Mouse (Mus musculus) hindbrain, postnatal 0 days (tissue): Measurements from ENCODE around the gene Bend4. TPM values are rescaled to one million over a fixed set of nuclear protein-coding genes. Genes with fewer than 3 reads are reported as not detected.

Experiments
- ATAC-seq: fragments of 200-750 bp; cut with Nextera tagmentation; 2 replicates; pipeline ENCODE4 v1.8.0; 2017; ENCODE audit warnings: mild to moderate bottlenecking, moderate TSS enrichment, moderate library complexity
- DNase-seq: peaks from one replicate; pipeline ENCODE4 v3.0.0-alpha.2; 2015; ENCODE audit warnings: low spot score
- H3K27ac ChIP-seq: fragments of 300-500 bp; sonication (generic); 2 replicates; pipeline ENCODE4 v1.5.1; 2014; ENCODE audit warnings: mild to moderate bottlenecking
- H3K27me3 ChIP-seq: fragments of 300-500 bp; sonication (generic); 2 replicates; pipeline ENCODE4 v1.6.1; 2014; ENCODE audit warnings: low read length, mixed read lengths; ENCODE audit not compliant: insufficient read depth
- H3K36me3 ChIP-seq: fragments of 300-500 bp; sonication (generic); 2 replicates; pipeline ENCODE4 v1.6.1; 2014; ENCODE audit warnings: low read length, mixed read lengths; ENCODE audit not compliant: insufficient read depth
- H3K4me1 ChIP-seq: fragments of 300-500 bp; sonication (generic); 2 replicates; pipeline ENCODE4 v1.6.1; 2014; ENCODE audit warnings: antibody characterized with exemption, low read length, mixed read lengths; ENCODE audit not compliant: insufficient read depth
- H3K4me2 ChIP-seq: fragments of 300-500 bp; sonication (generic); 2 replicates; pipeline ENCODE4 v1.6.1; 2014; ENCODE audit warnings: low read depth, mild to moderate bottlenecking, low read length, moderate library complexity, mixed read lengths
- H3K4me3 ChIP-seq: fragments of 300-500 bp; sonication (generic); 2 replicates; pipeline ENCODE4 v1.5.1; 2014; ENCODE audit warnings: low read length
- H3K9ac ChIP-seq: fragments of 300-500 bp; sonication (generic); replicated peaks from 2 replicates; pipeline ENCODE4 v1.6.1; 2014; ENCODE audit warnings: mild to moderate bottlenecking, low read length, moderate library complexity, mixed read lengths
- H3K9me3 ChIP-seq: fragments of 300-500 bp; sonication (generic); 2 replicates; pipeline ENCODE4 v1.6.1; 2016; ENCODE audit warnings: low read length, mixed read lengths
- CTCF ChIP-seq: IDR thresholded peaks from 2 replicates; pipeline ENCODE4 v1.5.1; 2016; ENCODE audit warnings: antibody characterized with exemption, control low read depth, low read depth
- WGBS: fragments of 180-500 bp; shearing (Covaris S2); extraction: QIAGEN DNeasy Blood & Tissue Kit; methylation state at CpG from one replicate; pipeline ENCODE4 v1.1.7; 2014; 5-methylcytosine and 5-hydroxymethylcytosine counted together
- polyA plus RNA-seq: library from polyadenylated mRNA; unstranded; fragments of >200 nt; fragmentation: Nextera tagmentation; extraction: Ambion mirVana; gene quantifications from 2 replicates; pipeline ENCODE4 v1.2.1, GENCODE M21; 2015
- total RNA-seq: library from RNA; depleted of rRNA; stranded (reverse); fragments of >200 nt; gene quantifications from 2 replicates; pipeline ENCODE4 v1.2.3, GENCODE M21; 2014

Gene Bend4
- total and polyA plus RNA-seq, 2 experiments from 2014 or later = 8.5 to 12.8 TPM

DNA sequence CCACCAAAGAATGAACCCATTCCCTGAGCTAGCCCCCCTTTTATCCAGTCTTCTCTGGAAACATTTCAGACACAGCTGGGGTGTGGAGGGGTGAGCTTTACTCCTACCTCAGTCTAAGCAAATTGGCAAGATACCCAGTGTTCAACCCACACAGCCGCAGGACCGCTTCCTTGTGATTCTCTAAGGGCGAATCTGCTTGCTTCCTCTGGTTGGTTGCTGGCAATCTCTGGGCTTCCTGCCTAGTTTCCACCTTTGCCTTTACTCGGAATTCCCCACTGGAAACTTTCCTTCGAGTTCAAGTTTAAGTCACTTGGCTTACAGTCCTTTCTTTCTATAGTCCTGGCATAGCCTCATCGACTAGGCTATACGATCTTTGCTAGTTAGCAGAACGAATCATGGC lies 12.5 kb upstream of the Bend4 start:
- no peaks in the 10 kb centered on the region for H3K9me3 ChIP-seq
- WGBS = 88% methylated on average over 8 of the region's 8 CpGs
- ATAC-seq = no peak
- H3K9ac ChIP-seq = no peak overlapping the region
- H3K4me3 ChIP-seq = no peak overlapping the region
- no peak for TF ChIP-seq CTCF
- H3K36me3 ChIP-seq = no peaks in the 10 kb centered on the region
- H3K27ac ChIP-seq = no peak overlapping the region
- no peak for DNase-seq
- H3K4me2 ChIP-seq = no peak overlapping the region
- H3K27me3 ChIP-seq = no peaks in the 10 kb centered on the region
- 0 out of 2 replicates have a peak, but pooled peaks cover 4% of the 10 kb centered on the region for H3K4me1 ChIP-seq

- DNase-seq = no peak
- 0 out of 2 replicates have a peak, but pooled peaks have one; percentile 38 for ATAC-seq
- Histone ChIP-seq H3K4me2 (no peak overlapping the region), H3K9me3 (no peaks in the 10 kb centered on the region), H3K9ac (no peak overlapping the region), H3K4me3 (no peak overlapping the region), H3K27ac (no peak overlapping the region), H3K36me3 (no peaks in the 10 kb centered on the region), H3K27me3 (no peaks in the 10 kb centered on the region), H3K4me1 (no peaks in the 10 kb centered on the region)
- 41% methylated on average over 2 of the region's 2 CpGs for WGBS
- no peak for TF ChIP-seq CTCF
These were observed 9.3 kb upstream of the Bend4 start for GRCm38 (mm10) chr5:67437403-67437802.

- ATAC-seq (peak; percentile 62), DNase-seq (peak; percentile 27)
- TF ChIP-seq CTCF = no peak
- WGBS = under 1% methylated on average over 78 of the region's 121 CpGs
- Histone ChIP-seq H3K36me3 (no peaks in the 10 kb centered on the region), H3K4me2 (peak overlapping the region; percentile 82), H3K4me3 (peak overlapping the region; percentile 75), H3K4me1 (0 out of 2 replicates have a peak, but pooled peaks cover 4% of the 10 kb centered on the region), H3K27me3 (no peaks in the 10 kb centered on the region), H3K9me3 (no peaks in the 10 kb centered on the region), H3K27ac (peak overlapping the region; percentile 73; the same call in 1 of the 2 replicates), H3K9ac (peak overlapping the region; percentile 72)
These were observed 1.4 kb downstream of the Bend4 start for GRCm38 (mm10) chr5:67426478-67427442.

GRCm38 (mm10) chr5:67426011-67426410 lies 2.1 kb downstream of the Bend4 start:
- H3K4me2 ChIP-seq = peak overlapping the region; percentile 82
- DNase-seq (peak; percentile 18), ATAC-seq (no peak)
- H3K36me3 ChIP-seq = no peaks in the 10 kb centered on the region
- WGBS = 13% methylated on average over 5 of the region's 5 CpGs
- H3K9me3 ChIP-seq = no peaks in the 10 kb centered on the region
- H3K4me1 ChIP-seq = 0 out of 2 replicates have a peak, but pooled peaks cover 4% of the 10 kb centered on the region
- H3K27ac ChIP-seq = no peak overlapping the region
- peak overlapping the region; percentile 72; the same call in 1 of the 2 replicates for H3K9ac ChIP-seq
- no peak for TF ChIP-seq CTCF
- peak overlapping the region; percentile 75 for H3K4me3 ChIP-seq
- H3K27me3 ChIP-seq = no peaks in the 10 kb centered on the region

- no peak overlapping the region for H3K4me2 ChIP-seq
- H3K4me3 ChIP-seq = no peak overlapping the region
- no peaks in the 10 kb centered on the region for H3K9me3 ChIP-seq
- H3K9ac ChIP-seq = no peak overlapping the region
- H3K36me3 ChIP-seq = no peaks in the 10 kb centered on the region
- no peak for DNase-seq
- no peaks in the 10 kb centered on the region for H3K27me3 ChIP-seq
- no peak overlapping the region for H3K27ac ChIP-seq
- no peak for ATAC-seq
- 0 out of 2 replicates have a peak, but pooled peaks cover 4% of the 10 kb centered on the region for H3K4me1 ChIP-seq
- WGBS = 48% methylated on average over 3 of the region's 3 CpGs
- no peak for TF ChIP-seq CTCF
These were observed 3.5 kb downstream of the Bend4 start for GRCm38 (mm10) chr5:67424636-67425035.

GRCm38 (mm10) chr5:67423963-67424362 lies 4.1 kb downstream of the Bend4 start:
- no peak for DNase-seq
- Histone ChIP-seq H3K36me3 (no peaks in the 10 kb centered on the region), H3K4me2 (no peak overlapping the region), H3K27ac (no peak overlapping the region), H3K27me3 (no peaks in the 10 kb centered on the region), H3K9ac (no peak overlapping the region), H3K4me3 (no peak overlapping the region), H3K9me3 (no peaks in the 10 kb centered on the region), H3K4me1 (0 out of 2 replicates have a peak, but pooled peaks cover 4% of the 10 kb centered on the region)
- TF ChIP-seq CTCF = no peak
- WGBS = 42% methylated on average over 2 of the region's 2 CpGs
- no peak for ATAC-seq

DNA sequence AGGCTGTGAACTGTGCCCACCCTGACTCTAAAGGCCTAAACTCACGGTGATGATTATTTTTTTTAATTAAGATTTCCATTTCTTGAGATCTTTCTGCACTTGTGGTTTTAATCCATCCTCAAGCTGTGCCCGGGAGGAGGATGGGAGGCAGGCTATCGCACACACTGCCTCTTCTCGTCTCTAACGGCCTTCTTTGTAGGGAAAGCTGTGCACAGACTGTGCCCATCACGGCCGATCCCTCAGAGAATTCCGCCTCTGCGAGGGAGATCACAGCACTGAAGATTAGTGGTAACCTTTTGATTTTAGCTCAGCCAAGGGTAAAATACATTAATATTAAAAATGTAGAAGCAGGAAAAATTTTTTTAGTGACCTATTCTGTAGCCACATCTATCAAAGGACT lies 4.8 kb downstream of the Bend4 start:
- WGBS = 40% methylated on average over 9 of the region's 9 CpGs
- no peak for TF ChIP-seq CTCF
- no peak overlapping the region for H3K27ac ChIP-seq
- no peak overlapping the region for H3K4me3 ChIP-seq
- no peaks in the 10 kb centered on the region for H3K27me3 ChIP-seq
- peak overlapping the region; percentile 33; the same call in 1 of the 2 replicates for H3K4me2 ChIP-seq
- H3K36me3 ChIP-seq = no peaks in the 10 kb centered on the region
- H3K9me3 ChIP-seq = no peaks in the 10 kb centered on the region
- 0 out of 2 replicates have a peak, but pooled peaks cover 4% of the 10 kb centered on the region for H3K4me1 ChIP-seq
- 0 out of 2 replicates have a peak overlapping the region, but pooled peaks have one; percentile 30 for H3K9ac ChIP-seq
- no peak for ATAC-seq
- DNase-seq = no peak
